Mouse (Mus musculus) lung, adult 2 months (tissue): ENCODE measurements around the gene 1700067P10Rik.
A peak's percentile ranks its signal among the peaks of the same experiment; 100 is the strongest.

Experiments
- CTCF ChIP-seq: fragments of 200-500 bp; IDR thresholded peaks from 2 replicates; pipeline ENCODE4 v1.5.1; 2011; ENCODE audit warnings: mild to moderate bottlenecking, low read length, control low read depth; ENCODE audit not compliant: insufficient read depth
- POLR2A ChIP-seq: fragments of 200-500 bp; IDR thresholded peaks from 2 replicates; pipeline ENCODE4 v1.6.1; 2011; ENCODE audit warnings: low read depth, mild to moderate bottlenecking, control low read depth, low read length, borderline replicate concordance; ENCODE audit errors: extremely low read depth

DNA sequence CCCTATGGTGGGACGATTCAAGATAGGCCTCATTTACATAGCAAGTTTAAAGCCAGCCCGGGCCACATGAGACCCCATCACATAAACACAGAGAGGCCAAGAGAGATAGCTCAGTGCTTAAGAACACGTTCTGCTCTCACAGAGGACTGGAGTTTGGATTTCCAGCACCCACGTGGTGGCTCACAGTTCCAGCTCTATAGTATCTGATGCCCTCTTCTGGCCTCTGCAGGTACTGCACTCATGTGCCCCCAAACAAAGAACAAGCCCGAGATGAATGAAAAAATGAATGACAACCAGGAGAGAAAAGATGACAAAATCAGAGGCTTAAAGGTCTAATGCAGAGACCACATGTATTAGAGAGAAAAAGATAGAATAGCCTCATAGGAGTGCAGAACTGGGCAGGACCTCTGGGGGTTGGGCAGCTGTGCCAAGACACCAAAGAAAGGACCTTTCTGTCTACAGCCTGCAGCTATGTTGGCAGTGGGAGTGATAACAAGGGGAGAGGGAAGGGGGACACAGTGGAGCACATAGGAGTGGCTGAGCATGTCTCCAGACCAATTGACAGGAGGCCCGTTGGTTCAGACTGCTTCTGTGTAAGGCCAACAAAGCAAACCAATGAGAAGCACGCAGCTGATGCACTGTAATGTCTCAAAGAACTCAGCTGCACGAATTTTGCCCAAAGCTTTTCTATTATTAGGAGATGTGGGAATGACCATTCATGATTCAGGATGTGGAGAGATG is 21.6 kb downstream of the 1700067P10Rik start:
- peak; percentile 62 for TF ChIP-seq CTCF
- no peak for TF ChIP-seq POLR2A
